Mouse (Mus musculus): ENCODE data around the gene Fat2. TPM values are rescaled to one million over a fixed set of nuclear protein-coding genes. Genes with fewer than 3 reads are reported as not detected.

The Fat2 gene
- 0.01 and 0.04 TPM in 2 replicates for polyA plus RNA-seq (2014; fragmentation: Nextera tagmentation; extraction: Ambion mirVana)

DNA sequence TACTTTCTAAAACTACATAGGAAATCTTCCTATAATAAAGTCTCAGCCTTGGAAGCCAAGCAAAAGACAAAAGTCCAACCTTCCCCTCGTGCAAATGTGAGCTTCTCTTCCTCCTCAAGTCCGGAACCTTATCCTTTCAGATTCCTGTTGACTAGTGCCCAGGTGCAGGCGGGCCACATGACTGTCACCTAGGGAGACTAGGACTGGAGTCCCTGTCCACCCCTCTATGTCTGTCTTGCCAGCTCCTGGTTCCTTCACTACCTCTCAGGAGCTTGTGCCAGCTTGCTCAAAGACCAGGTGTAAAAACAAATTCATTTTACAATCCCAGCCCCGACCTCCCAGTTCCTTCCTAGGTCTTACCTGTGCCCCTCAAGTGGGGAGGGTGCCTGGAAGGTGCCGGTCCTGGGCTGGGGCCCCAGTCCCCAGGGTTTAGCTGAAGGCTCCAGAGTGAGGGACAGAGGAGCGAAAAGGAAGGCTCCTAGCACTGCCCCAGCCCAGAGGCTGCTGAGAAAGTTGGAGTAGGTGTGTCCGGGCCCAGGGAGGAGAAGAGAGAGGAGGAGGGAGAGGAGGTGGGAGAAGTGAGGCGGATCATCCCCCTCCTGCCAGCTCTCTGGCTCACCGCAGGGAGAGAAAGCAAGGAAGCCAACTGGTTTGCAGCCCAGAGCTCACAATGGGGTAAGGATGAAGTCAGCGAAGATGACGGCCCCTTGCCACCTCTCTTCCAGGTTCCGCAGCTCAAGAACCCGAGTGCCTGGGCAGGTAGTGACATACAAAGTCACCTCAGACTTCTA lies at the start of gene Fat2:
Fat2 (minus strand) TSS at position 464 of the 791 bp plus-strand sequence.
- no peak within 1 kb of the TSS for H3K9ac ChIP-seq (ENCODE audit: low read length)
- WGBS: 47% methylated on average over 13 of the region's 13 CpGs
- ATAC-seq (replicated peaks; ENCODE audit: low FRiP score): no peak
- no peaks in the 10 kb centered on the region for H3K9me3 ChIP-seq (ENCODE audit: control insufficient read depth, low read length)
- no peak within 1 kb of the TSS for H3K4me2 ChIP-seq (ENCODE audit: low read depth, low read length, severe bottlenecking)
- H3K4me1 ChIP-seq (replicated peaks; ENCODE audit: control insufficient read depth, insufficient read depth, low read length): no peaks in the 10 kb centered on the region
- DNase-seq (ENCODE audit: low spot score): no peak
- H3K27me3 ChIP-seq (ENCODE audit: control insufficient read depth, insufficient read depth, low read length): no peaks in the 10 kb centered on the region
- no peak within 1 kb of the TSS for H3K4me3 ChIP-seq (ENCODE audit: low read depth, low read length)
- no peak within 1 kb of the TSS for H3K27ac ChIP-seq (ENCODE audit: low read depth, low read length)
- H3K36me3 ChIP-seq (ENCODE audit: control insufficient read depth, insufficient read depth, low read length): no peaks in the 10 kb centered on the region

DNA sequence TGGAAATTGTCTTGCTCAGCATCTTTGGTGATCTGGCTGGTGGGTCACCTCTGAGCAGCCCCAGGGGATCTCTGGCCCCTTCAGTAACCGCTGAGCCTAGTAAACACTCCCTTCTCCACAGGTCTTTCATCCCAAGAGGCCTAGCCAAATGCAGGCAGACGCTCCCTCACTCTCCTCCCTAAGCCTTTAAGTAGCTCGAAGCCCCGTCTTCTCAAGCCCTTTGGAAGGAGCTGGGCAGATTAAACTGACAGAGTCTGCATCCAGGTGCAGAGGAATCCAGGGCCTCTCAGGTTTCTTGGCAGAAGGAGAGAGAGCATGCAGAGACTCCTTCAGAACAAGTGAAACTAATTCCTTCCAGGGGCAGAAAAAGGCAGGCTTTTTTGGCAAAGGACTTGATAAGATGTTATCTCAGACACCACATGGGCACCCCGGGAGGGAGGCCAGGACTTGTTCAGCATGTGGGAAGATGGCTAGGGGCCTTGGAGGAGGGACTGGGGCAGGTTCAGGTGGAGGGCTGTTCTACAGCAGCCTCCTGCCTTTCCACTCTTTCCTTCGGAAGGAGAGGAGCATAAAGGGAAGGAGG lies 47.2 kb upstream of the Fat2 start:
- H3K9ac ChIP-seq (ENCODE audit: low read length): no peak overlapping the region
- no peaks in the 10 kb centered on the region for H3K4me1 ChIP-seq (replicated peaks; ENCODE audit: control insufficient read depth, insufficient read depth, low read length)
- H3K36me3 ChIP-seq (ENCODE audit: control insufficient read depth, insufficient read depth, low read length): no peaks in the 10 kb centered on the region
- H3K27me3 ChIP-seq (ENCODE audit: control insufficient read depth, insufficient read depth, low read length): no peaks in the 10 kb centered on the region
- DNase-seq (ENCODE audit: low spot score): no peak
- ATAC-seq (replicated peaks; ENCODE audit: low FRiP score): no peak
- H3K27ac ChIP-seq (ENCODE audit: low read depth, low read length): no peak overlapping the region
- 21% methylated on average over 6 of the region's 6 CpGs for WGBS
- no peak overlapping the region for H3K4me2 ChIP-seq (ENCODE audit: low read depth, low read length, severe bottlenecking)
- H3K9me3 ChIP-seq (ENCODE audit: control insufficient read depth, low read length): no peaks in the 10 kb centered on the region
- no peak overlapping the region for H3K4me3 ChIP-seq (ENCODE audit: low read depth, low read length)

GRCm38 (mm10) chr11:55380908-55381307 lies 44.5 kb upstream of the Fat2 start:
- Histone ChIP-seq H3K36me3 (ENCODE audit: control insufficient read depth, insufficient read depth, low read length) (no peaks in the 10 kb centered on the region), H3K9ac (ENCODE audit: low read length) (no peak overlapping the region), H3K4me2 (ENCODE audit: low read depth, low read length, severe bottlenecking) (no peak overlapping the region), H3K4me3 (ENCODE audit: low read depth, low read length) (no peak overlapping the region), H3K9me3 (ENCODE audit: control insufficient read depth, low read length) (no peaks in the 10 kb centered on the region), H3K27me3 (ENCODE audit: control insufficient read depth, insufficient read depth, low read length) (no peaks in the 10 kb centered on the region), H3K27ac (ENCODE audit: low read depth, low read length) (no peak overlapping the region), H3K4me1 (replicated peaks; ENCODE audit: control insufficient read depth, insufficient read depth, low read length) (no peaks in the 10 kb centered on the region)
- ATAC-seq (replicated peaks; ENCODE audit: low FRiP score): no peak
- no peak for DNase-seq (ENCODE audit: low spot score)
- 76% methylated on average over 6 of the region's 6 CpGs for WGBS

GRCm38 (mm10) chr11:55378371-55378770 lies 42.0 kb upstream of the Fat2 start:
- H3K4me2 ChIP-seq (ENCODE audit: low read depth, low read length, severe bottlenecking): no peak overlapping the region
- H3K4me3 ChIP-seq (ENCODE audit: low read depth, low read length): no peak overlapping the region
- ATAC-seq (replicated peaks; ENCODE audit: low FRiP score) (no peak), DNase-seq (ENCODE audit: low spot score) (no peak)
- no peak overlapping the region for H3K27ac ChIP-seq (ENCODE audit: low read depth, low read length)
- no peaks in the 10 kb centered on the region for H3K27me3 ChIP-seq (ENCODE audit: control insufficient read depth, insufficient read depth, low read length)
- H3K9ac ChIP-seq (ENCODE audit: low read length): no peak overlapping the region
- no peaks in the 10 kb centered on the region for H3K9me3 ChIP-seq (ENCODE audit: control insufficient read depth, low read length)
- no peaks in the 10 kb centered on the region for H3K4me1 ChIP-seq (replicated peaks; ENCODE audit: control insufficient read depth, insufficient read depth, low read length)
- no peaks in the 10 kb centered on the region for H3K36me3 ChIP-seq (ENCODE audit: control insufficient read depth, insufficient read depth, low read length)
- WGBS: 68% methylated on average over 5 of the region's 5 CpGs

DNA sequence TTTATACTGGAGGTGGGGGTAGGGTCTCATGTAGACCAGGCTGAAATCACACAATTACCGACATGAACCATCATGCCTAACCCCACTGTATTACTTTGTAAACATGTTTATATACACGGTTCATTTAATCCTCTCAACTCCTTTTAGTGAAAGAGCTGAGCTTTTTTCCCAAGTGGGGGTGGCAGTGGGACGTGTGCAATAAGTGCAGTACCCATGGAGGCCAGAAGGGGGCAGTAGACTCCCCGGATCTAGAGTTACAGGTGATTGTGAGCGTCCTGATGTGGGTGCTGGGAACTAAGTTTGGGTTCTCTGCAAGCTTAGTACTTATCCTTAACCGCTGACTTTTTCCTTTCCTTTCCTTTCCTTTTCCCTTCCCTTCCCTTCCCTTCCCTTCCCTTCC lies 37.5 kb upstream of the Fat2 start:
- Histone ChIP-seq H3K4me2 (ENCODE audit: low read depth, low read length, severe bottlenecking) (no peak overlapping the region), H3K4me3 (ENCODE audit: low read depth, low read length) (no peak overlapping the region), H3K36me3 (ENCODE audit: control insufficient read depth, insufficient read depth, low read length) (no peaks in the 10 kb centered on the region), H3K27ac (ENCODE audit: low read depth, low read length) (no peak overlapping the region), H3K9me3 (ENCODE audit: control insufficient read depth, low read length) (no peaks in the 10 kb centered on the region), H3K27me3 (ENCODE audit: control insufficient read depth, insufficient read depth, low read length) (no peaks in the 10 kb centered on the region), H3K4me1 (replicated peaks; ENCODE audit: control insufficient read depth, insufficient read depth, low read length) (no peaks in the 10 kb centered on the region), H3K9ac (ENCODE audit: low read length) (no peak overlapping the region)
- ATAC-seq (replicated peaks; ENCODE audit: low FRiP score) (no peak), DNase-seq (ENCODE audit: low spot score) (no peak)
- WGBS: 57% methylated on average over 6 of the region's 6 CpGs

GRCm38 (mm10) chr11:55373373-55373772 lies 37.0 kb upstream of the Fat2 start:
- no peak for DNase-seq (ENCODE audit: low spot score)
- no peak for ATAC-seq (replicated peaks; ENCODE audit: low FRiP score)
- no peaks in the 10 kb centered on the region for H3K9me3 ChIP-seq (ENCODE audit: control insufficient read depth, low read length)

DNA sequence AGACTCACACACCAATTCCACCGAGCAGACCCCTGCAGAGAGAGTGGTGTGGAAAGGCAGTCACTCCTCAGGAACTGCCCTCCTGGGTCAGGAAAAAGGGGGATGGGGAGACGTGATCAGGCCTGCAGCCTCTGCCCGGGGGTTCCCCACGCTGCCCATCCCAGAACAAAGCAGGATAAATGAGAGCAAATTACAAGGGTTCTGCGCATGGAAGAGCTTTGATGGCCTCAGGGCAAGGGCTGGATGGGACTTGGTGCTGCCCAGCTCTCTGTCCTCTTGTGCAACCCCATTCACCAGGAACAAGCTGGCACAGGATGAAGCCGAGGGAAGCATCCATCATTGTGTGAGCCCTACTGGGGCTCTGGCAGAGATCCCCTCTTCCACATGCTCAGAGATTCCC lies 35.6 kb upstream of the Fat2 start:
- Histone ChIP-seq H3K4me1 (replicated peaks; ENCODE audit: control insufficient read depth, insufficient read depth, low read length) (no peaks in the 10 kb centered on the region), H3K9me3 (ENCODE audit: control insufficient read depth, low read length) (no peaks in the 10 kb centered on the region), H3K4me2 (ENCODE audit: low read depth, low read length, severe bottlenecking) (no peak overlapping the region), H3K27ac (ENCODE audit: low read depth, low read length) (no peak overlapping the region), H3K27me3 (ENCODE audit: control insufficient read depth, insufficient read depth, low read length) (no peaks in the 10 kb centered on the region), H3K4me3 (ENCODE audit: low read depth, low read length) (no peak overlapping the region), H3K9ac (ENCODE audit: low read length) (no peak overlapping the region), H3K36me3 (ENCODE audit: control insufficient read depth, insufficient read depth, low read length) (no peaks in the 10 kb centered on the region)
- no peak for DNase-seq (ENCODE audit: low spot score)
- WGBS: 41% methylated on average over 6 of the region's 6 CpGs
- ATAC-seq (replicated peaks; ENCODE audit: low FRiP score): no peak

More at GRCm38 (mm10) chr11:55373373-55373772, 37.0 kb upstream of the Fat2 start:
- Histone ChIP-seq H3K27ac (ENCODE audit: low read depth, low read length) (no peak overlapping the region), H3K4me3 (ENCODE audit: low read depth, low read length) (no peak overlapping the region), H3K4me1 (replicated peaks; ENCODE audit: control insufficient read depth, insufficient read depth, low read length) (no peaks in the 10 kb centered on the region), H3K9ac (ENCODE audit: low read length) (no peak overlapping the region), H3K36me3 (ENCODE audit: control insufficient read depth, insufficient read depth, low read length) (no peaks in the 10 kb centered on the region), H3K4me2 (ENCODE audit: low read depth, low read length, severe bottlenecking) (no peak overlapping the region), H3K27me3 (ENCODE audit: control insufficient read depth, insufficient read depth, low read length) (no peaks in the 10 kb centered on the region)
- WGBS: 89% methylated on average over 12 of the region's 12 CpGs

DNA sequence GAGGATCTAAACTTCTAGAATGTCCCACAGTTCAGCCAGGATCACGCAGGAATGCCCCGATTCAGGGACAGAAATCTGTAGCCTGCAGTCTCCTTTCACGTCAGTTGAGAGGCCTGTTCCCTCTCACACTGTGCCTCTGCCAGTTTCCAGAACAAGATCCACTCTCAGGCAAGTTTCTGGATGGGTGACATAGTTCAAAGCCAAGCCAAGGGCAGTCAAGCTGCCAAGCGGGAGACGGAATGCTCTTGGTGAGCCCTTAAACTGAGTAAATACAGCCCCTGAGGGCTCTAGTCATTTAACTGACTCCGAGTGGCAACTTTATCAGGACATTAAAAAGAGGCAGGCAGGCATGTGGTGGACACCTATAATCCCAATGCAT lies 32.7 kb upstream of the Fat2 start:
- H3K27ac ChIP-seq (ENCODE audit: low read depth, low read length): no peak overlapping the region
- no peak for ATAC-seq (replicated peaks; ENCODE audit: low FRiP score)
- no peaks in the 10 kb centered on the region for H3K36me3 ChIP-seq (ENCODE audit: control insufficient read depth, insufficient read depth, low read length)
- no peaks in the 10 kb centered on the region for H3K9me3 ChIP-seq (ENCODE audit: control insufficient read depth, low read length)
- no peak overlapping the region for H3K9ac ChIP-seq (ENCODE audit: low read length)
- H3K4me2 ChIP-seq (ENCODE audit: low read depth, low read length, severe bottlenecking): no peak overlapping the region
- DNase-seq (ENCODE audit: low spot score): no peak
- H3K27me3 ChIP-seq (ENCODE audit: control insufficient read depth, insufficient read depth, low read length): no peaks in the 10 kb centered on the region
- no peak overlapping the region for H3K4me3 ChIP-seq (ENCODE audit: low read depth, low read length)
- no peaks in the 10 kb centered on the region for H3K4me1 ChIP-seq (replicated peaks; ENCODE audit: control insufficient read depth, insufficient read depth, low read length)
- WGBS: 76% methylated on average over 6 of the region's 6 CpGs
